Mouse (Mus musculus): Measurements from ENCODE around the gene Prb1.
"Not testable (repeated sequence)": the region's sequence is repeated elsewhere in the genome, so short reads cannot be mapped to it uniquely, and the experiment has no call there.

Gene Prb1

DNA sequence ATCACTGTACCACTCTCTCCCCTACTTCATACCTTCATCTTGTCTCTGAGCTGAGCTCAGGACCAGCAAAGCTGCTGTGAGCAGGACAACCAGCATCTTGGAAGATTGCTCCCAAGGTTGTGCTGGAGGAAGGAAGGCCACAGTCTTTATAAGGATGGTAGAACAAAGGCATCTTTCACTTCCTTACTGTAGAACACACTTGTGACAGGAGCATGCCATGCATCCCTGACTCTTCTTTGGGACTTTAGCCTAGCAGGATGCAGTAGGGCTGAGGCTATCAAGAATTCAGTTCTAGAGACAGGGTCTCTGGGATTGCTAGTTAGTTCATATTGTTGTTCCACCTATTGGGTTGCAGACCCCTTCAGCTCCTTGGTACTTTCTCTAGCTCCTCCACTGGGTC is at the start of gene Prb1:
Gene Prb1, minus strand, starts transcription at position 101 of the 400 bp plus-strand sequence.
- not testable (repeated sequence) for DNase-seq (ENCODE audit: low spot score in 2 of 2)

All from frontal cortex, postnatal 10 days (tissue).